Mouse (Mus musculus): ENCODE results near the gene Vmn2r101. TPM values are rescaled to one million over a fixed set of nuclear protein-coding genes. Genes with fewer than 3 reads are reported as not detected.

Gene Vmn2r101
- total RNA-seq (2021): not detected
- long read RNA-seq, experiment 1: 0 reads
- long read RNA-seq, experiment 2: 0 reads

- DNase-seq (ENCODE audit: low spot score in 2 of 2): no peak
Observed at GRCm38 (mm10) chr17:19576927-19577326, at the start of gene Vmn2r101. Vmn2r101 (plus strand) TSS chr17:19577227.

GRCm38 (mm10) chr17:19629328-19629727, 52.3 kb downstream of the Vmn2r101 start:
- no peak for DNase-seq (ENCODE audit: low spot score in 2 of 2)

GRCm38 (mm10) chr17:19658447-19658846, 81.4 kb downstream of the Vmn2r101 start:
- DNase-seq (ENCODE audit: low spot score in 2 of 2): no peak

- DNase-seq (ENCODE audit: low spot score in 2 of 2): no peak
Observed at GRCm38 (mm10) chr17:19660028-19660427, 83.0 kb downstream of the Vmn2r101 start, which contains the start of gene Vmn2r102. Vmn2r102 (plus strand) TSS chr17:19660328.

Other genes starting within 250 kb of the Vmn2r101 start
- not detected for gene Vmn2r99, start 215.3 kb upstream of the Vmn2r101 start, total RNA-seq (2021)
- gene Vmn2r100, start 72.5 kb upstream of the Vmn2r101 start, total RNA-seq (2021): not detected
- not detected for gene Vmn2r102, start 83.1 kb downstream of the Vmn2r101 start, total RNA-seq (2021)
- not detected for gene Vmn2r103, start 196.1 kb downstream of the Vmn2r101 start, total RNA-seq (2021)